Mouse (Mus musculus): ENCODE measurements around the gene Gm20388. TPM values are rescaled to one million over a fixed set of nuclear protein-coding genes. Genes with fewer than 3 reads are reported as not detected.

Gene Gm20388
- total RNA-seq, 1 experiment from 2014 or later, result 35.7 TPM

DNA sequence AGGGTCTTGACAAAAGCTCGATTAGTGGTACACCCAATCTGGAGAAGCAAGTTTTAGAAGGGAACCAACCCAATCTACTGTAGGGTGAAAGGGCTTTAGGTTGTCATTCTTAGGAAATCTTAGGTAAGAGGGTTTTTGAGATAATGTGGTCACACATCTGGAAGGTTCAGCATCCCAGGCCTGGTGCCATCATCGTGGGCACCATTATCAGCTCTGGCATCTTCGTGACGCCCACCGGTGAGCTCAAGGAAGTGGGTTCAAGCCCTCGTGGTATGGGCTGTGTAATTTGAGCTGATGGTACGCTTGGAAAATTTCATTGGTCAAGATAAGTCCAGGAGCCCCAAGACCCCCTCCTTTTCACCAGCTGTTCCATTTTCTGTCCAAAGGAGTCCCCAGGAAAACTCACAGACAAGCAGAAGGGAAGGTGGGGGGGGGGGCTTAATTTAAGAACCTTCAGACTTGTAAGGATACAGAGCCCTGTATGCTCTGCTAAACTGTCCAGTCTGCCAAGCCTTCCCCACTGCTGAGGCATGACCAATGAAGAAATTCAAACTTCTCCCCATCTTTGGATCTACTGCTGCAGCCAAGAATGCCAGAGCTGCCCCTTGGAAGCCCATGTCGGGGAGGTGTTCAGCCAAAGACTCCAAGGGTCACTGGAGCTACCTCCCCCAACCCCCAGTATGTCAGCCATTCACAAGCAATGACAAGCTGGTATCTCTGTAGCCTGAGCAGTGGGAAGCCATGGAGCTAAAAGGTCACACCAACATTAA, 1997.9 kb downstream of the Gm20388 start:
- no peak for ATAC-seq (replicated peaks; ENCODE audit: low read depth, poor library complexity, severe bottlenecking)

DNA sequence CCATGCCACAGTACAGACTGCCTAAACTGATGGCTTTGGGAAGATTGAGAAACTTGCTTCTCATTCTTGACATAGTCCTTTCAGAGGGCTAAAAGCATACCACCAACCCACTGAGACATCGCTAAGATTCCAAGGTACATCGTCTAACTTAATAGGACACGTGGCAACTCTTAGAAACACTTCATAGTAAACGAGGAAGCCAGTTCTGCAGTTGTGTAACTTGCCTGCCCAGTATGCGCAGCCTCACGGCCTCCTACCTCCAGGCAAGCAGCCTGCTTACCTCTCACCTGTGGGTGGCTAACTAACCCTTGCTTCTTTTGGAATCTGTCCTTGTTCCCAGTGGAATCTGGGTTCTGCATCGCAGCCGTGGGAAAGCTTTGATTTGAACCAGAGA, 1998.5 kb downstream of the Gm20388 start:
- ATAC-seq (replicated peaks; ENCODE audit: low read depth, poor library complexity, severe bottlenecking), result no peak

DNA sequence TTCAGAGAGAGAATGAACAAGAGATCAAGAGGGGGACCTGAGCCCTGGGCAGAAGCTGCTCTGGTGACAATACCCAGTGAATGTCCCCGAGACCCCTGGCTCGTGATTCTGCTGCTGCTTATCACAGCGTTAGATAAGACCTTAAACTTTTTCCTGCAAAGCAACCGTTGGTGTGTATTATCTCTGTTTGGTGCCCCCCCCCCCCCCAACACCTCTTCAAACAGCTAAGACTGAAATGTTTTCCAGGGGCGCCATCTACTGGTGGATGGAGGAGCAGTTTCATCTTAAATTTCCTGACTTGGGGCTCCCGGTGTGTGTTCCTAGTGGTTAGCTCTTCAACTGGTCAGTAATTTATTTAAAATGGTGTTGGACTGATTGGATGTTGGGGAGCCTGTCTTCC, 1999.0 kb downstream of the Gm20388 start:
- no peak for ATAC-seq (replicated peaks; ENCODE audit: low read depth, poor library complexity, severe bottlenecking)

DNA sequence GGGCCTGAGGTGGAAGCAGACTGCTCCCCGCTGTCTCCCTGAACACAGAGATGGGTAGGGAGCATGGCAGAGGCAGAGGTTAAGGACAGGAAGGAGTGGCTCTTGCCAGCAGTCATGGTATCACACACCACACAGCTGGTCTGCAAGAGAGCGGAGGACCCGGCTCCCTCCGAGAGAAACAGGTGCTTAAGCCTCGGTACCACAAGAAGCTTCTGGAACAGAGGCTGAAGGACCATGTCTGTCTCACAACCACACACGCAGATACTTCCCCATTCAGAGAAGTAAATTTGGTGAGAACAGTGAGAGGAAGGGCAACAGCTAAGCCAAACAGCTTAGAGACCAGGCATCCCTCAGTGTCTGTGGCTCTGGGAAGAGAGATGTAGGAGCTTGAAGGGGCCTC, 2000.8 kb downstream of the Gm20388 start:
- no peak for ATAC-seq (replicated peaks; ENCODE audit: low read depth, poor library complexity, severe bottlenecking)

DNA sequence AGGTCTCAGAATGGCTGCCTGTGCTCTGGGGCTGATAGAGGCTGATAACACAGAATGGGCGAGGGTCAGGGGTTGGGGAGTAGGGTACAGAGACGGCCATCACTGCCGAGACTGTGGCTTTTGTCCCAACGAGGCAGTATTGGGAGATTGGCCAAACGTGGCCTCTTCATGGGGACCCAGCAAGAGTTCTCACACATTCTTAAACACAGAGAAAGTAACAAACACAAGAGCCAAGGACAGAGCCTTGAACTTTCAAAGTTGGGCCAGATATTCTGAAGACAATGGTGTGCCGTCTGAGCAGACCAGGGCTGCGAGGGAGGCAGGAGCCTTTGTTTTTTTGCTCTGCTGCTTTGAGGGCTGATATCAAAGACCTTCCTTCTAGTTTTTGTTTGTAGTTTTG, 2001.3 kb downstream of the Gm20388 start:
- no peak for ATAC-seq (replicated peaks; ENCODE audit: low read depth, poor library complexity, severe bottlenecking)

DNA sequence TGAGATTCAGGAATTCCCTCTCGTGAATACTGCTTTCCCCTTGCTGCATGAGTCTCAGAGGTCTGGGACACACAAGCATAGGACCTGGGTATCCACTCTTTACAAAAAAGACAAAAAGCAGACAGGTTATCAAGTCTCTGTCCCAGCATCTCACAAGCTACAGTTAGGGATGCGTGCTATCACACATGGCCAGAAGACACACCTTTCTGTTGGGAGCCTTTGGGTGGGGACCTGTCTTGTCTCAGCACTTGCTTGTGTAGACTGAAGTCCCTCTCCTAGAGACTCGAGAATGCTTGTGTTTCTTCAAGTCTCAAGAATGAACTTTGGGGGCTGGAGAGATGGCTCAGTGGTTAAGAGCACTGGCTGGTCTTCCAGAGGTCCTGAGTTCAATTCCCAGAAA, 2002.2 kb downstream of the Gm20388 start:
- no peak for ATAC-seq (replicated peaks; ENCODE audit: low read depth, poor library complexity, severe bottlenecking)

DNA sequence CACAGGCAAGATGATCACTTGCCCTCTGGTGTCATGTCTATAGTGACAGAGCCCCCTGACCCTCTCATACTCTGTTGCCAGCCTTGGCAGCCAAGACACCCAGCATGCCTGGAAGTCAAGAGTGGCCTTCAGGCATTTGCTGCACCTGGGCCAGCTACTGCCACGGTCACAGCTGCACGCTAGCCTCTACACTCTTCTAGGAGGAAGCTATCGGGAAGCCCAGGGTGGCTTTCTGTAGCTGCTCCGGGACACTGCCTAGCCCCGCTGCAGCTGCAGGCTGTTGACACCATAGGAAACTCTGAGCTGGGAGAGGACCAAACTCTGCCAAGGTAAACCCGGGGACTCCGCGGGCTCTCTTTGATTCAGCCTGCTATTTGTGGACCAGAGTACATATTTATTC, 2002.7 kb downstream of the Gm20388 start:
- no peak for ATAC-seq (replicated peaks; ENCODE audit: low read depth, poor library complexity, severe bottlenecking)

DNA sequence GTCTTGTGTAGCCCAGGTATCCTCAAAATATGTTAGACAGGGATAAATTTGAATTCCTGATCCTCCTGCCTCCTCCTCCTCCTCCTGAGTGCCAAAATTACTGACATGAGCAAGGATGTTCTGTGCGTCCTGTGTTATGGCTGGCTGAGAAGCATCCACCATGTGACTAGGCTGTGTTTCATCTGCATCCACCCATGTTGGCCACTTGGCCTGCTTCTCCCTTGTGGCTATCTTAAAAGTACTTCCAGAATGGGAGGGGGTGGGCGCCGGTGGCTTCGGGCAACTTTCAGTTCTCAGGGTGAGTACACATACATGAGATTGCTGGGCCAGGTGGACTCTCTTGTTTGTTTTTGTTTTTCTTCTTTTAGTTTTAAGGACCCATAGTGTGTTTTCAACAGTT, 2008.5 kb downstream of the Gm20388 start:
- no peak for ATAC-seq (replicated peaks; ENCODE audit: low read depth, poor library complexity, severe bottlenecking)

DNA sequence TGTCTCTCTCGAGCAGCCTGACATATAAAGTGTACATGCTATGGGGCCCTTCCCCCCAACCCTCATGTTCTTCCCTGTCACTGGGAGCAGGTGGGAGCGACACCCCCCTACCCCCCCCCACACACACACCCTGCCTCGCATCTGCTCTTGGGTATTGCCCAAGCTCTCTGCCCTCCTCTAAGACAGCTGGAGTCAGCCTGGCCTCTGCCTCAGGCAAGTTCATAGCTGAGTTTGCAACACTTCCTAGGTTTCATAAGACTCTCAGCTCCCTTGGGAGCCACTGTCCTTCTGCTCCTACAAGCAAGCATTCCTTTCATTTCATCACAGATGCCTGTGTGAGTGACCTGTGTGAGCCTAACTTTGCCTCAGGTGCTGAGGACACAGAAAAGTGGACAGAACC, 2009.1 kb downstream of the Gm20388 start:
- no peak for ATAC-seq (replicated peaks; ENCODE audit: low read depth, poor library complexity, severe bottlenecking)

DNA sequence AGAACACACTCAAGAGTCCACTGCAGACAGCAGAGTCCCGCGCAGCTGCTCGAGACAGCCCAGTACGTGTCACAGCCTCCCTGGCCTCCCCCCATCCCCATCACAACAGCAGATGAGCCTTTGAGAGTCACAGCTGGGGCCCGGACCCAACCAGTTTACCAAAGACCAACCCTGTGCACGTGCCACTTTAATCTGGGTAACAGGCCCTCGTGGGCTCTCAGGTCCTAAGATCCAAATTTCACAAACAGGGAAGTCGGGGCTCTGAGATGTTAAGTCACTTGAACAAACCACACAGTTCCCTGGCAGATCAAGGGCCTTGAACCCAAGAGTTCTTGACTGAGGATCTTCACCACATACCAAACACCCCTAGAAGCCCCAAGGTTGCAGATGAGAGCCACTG, 2010.9 kb downstream of the Gm20388 start:
- ATAC-seq (replicated peaks; ENCODE audit: low read depth, poor library complexity, severe bottlenecking), result no peak

DNA sequence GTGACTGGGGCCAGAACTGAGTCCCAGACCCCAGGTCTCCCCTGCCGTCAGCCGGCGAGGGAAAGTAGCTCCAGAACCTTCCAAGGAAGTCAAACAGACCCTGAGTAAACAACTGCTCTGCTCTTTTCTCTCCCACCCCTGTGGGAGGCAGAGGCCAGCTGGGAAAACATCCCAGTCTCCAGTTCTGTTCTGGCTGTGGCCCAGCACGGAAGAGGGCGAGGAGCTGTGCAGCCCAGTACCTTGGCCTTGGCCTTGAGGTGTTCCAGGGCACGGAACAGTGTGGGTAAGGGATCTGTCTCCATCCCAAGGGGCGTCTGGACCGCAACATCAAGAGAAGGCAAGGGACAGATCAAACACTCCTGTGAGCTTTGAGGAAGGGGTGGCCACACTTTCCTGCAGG, 2011.5 kb downstream of the Gm20388 start:
- ATAC-seq (replicated peaks; ENCODE audit: low read depth, poor library complexity, severe bottlenecking), result no peak

DNA sequence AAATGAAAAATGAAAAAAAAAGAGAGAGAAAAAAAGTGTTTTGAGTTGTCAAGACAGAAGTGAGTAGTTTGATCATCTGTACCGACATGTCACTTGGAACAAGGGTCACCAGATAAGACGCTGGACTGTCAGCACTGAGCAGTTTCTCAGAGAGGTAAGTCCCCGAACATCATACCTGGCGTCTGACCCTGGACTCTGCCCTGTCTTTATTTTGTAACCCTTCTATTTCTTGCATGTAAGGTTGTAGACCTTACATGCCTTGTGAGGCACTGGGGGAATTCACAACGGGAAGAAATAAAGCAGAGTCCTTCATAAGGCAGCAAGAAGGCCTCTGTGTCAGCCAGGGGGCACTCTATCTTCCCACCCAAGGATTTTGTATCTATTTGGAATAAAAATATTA, 2014.0 kb downstream of the Gm20388 start:
- ATAC-seq (replicated peaks; ENCODE audit: low read depth, poor library complexity, severe bottlenecking), result no peak

DNA sequence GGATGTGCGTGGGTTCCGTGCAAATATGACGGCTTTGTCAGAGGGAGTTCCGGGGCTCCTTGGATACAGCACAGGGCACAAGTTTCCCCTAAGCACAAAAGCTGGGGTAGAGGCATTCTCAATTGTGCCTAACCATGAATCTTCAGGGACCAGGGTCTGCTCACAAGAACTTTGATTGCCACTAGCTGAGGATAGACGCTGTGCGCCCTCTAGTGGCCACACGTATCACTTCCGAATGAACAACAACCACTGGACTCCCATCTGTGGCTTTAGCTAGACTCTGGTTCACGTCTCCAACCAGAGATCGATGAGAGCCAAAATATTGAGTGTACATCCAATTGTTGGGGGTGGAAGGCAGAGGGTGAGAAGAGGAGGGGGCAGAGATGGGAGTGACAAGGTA, 2015.0 kb downstream of the Gm20388 start:
- peak; percentile 81 for ATAC-seq (replicated peaks; ENCODE audit: low read depth, poor library complexity, severe bottlenecking)

DNA sequence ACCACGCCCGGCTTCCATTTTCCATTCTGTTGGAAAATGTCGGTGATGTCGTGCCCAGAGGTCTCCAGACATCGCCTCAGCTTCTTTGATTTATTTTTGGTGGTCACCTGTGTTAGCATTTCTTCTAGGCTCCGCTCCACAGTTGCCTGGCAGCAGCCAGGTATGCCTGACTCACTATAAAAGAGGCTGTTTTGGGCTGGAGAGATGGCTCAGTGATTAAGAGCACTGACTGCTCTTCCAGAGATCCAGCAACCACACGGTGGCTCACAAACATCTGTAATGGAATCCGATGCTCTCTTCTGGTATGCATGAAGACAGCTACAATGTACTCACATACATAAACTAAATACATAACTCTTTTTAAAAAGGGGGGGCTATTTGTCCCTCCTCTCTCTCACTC, 2015.6 kb downstream of the Gm20388 start:
- ATAC-seq (replicated peaks; ENCODE audit: low read depth, poor library complexity, severe bottlenecking), result no peak

DNA sequence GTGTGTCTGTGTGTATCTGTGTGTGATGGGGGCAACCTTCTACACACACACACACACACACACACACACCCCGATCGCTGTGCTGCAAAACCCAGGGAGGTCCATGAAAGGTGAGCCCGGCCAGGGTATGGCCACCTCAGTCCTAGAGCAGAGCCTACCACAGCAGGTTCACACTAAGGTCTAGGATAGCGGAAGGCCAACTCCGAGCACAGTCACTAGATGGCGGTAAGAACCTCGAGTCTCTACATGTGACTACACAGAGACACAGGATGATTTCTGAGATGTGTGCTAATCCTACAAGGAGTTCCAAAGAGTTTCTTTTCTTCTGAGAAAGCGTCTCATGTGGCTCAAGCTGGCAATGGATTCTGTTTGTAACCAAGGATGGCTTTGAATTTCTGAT, 2016.7 kb downstream of the Gm20388 start:
- ATAC-seq (replicated peaks; ENCODE audit: low read depth, poor library complexity, severe bottlenecking), result peak; percentile 86

DNA sequence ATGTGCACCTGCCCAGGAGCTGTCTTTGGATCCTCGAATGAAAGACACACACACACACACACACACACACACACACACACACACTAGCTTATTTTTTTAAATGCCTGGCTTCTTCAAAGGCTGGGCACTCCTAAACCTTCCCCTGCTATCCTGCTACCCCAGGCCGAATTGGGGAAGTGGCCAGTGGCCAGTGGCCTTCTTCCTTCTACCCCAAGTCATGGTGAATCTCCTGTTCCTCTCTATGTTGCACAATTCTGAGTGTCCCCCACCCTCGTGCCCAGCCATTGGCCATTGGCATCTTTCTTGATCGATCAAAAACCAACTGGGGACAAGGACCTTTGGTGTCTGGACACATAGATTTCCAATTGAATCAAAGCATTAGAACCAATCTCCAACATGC, 2019.4 kb downstream of the Gm20388 start:
- ATAC-seq (replicated peaks; ENCODE audit: low read depth, poor library complexity, severe bottlenecking), result no peak

DNA sequence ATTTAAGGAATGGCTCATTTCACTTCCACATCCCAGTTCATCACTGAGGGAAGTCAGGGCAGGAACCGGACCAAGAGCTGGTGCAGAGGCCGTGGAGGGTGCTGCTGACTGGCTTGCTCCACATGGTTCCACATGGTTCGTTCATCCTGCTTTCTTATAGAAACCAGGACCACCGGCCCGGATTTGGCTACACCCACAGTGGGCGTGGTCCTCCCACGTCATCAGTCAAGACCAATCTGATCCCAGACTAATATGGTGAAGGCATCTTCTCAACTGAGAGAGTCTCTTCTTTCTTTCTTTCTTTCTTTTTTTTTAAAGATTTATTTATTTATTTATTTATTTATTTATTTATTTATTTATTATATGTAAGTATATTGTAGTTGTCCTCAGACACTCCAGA, 2020.9 kb downstream of the Gm20388 start:
- ATAC-seq (replicated peaks; ENCODE audit: low read depth, poor library complexity, severe bottlenecking), result no peak

DNA sequence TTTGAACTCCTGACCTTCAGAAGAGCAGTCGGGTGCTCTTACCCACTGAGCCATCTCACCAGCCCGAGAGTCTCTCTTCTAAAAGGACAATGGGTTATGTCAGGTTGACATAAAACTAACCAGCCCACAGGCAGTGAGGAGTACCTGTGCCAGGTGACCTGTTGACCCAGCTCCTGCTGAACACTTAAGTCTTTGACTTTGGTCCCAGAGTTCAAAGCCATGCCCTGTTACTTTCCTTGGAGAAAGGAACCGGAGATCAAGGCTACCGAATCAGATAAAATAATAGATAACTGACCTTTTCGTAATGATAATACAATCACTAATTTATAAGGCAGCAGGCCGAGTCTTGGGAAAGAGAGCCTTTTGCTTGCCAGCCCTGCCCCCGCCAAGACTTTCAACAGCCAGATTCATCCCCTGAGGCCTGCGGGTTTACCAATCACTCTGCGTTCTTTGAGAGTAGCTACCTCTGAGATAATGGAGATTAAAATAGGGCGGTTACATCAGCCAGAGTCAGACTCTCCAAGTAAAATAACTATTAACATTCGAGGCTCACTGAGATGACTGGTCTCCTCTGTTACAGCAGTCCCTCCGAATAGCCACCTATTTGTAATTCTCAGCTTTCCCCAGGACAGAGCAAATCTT, 2021.5 kb downstream of the Gm20388 start:
- ATAC-seq (replicated peaks; ENCODE audit: low read depth, poor library complexity, severe bottlenecking), result no peak

DNA sequence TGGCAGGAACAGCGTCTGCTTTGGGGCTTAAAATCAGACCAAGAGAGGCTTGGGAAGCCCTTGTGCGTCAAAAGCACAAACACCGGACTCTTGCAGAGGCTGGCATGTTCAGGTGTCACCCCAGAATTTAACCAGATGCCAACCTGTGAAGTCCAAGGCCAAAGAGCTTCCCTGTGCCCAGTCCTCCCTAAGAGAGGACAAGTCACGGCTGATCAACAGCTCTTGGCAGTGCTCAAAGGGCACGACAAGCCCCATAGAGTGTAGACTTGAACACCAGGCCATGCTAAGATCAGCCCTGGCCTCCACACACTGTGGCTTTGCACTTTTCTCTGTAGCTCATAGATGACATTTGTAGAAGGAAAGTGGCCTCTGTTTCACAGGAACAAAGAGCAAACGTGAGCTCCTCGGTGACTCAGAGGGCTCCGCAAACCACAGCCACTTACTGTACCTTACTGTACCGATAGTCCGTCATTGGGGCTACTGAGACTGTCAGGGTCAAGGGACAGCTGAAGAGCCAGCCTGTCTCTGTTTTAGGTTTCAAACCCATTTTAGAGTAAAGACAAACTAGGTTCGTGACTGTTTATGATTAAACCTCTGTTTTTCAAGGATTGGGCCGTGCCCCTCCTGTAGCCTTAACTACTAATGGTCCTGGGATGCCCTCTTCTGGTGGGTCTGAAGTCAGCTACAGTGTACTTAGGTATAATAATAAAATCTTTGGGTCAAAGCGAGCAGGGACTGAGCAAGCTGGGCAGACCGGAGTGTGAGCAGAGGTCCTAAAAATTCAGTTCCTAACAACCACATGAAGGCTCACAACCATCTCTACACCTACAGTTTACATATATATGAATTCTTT, 2022.3 kb downstream of the Gm20388 start:
- no peak for ATAC-seq (replicated peaks; ENCODE audit: low read depth, poor library complexity, severe bottlenecking)

DNA sequence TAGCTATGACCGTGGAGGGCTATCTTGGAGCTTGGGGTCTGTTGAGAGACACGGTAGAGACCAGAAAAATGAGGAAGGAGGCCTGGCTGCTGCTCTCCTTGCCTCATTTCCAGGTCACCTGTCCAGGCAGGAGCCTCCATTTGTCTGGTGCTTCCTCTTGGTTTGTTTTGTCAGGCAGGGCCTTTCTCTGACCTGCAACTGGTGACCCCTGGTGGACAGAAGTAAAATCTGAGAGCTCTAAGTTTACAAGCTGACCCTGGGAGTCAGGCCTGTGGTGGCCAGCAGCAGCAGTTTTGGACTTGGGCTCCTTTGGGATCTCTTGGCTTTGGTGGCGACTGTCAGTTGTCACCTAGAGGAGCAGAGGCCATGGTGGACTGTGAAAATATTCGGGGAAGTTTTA, 2023.9 kb downstream of the Gm20388 start:
- peak; percentile 78 for ATAC-seq (replicated peaks; ENCODE audit: low read depth, poor library complexity, severe bottlenecking)

DNA sequence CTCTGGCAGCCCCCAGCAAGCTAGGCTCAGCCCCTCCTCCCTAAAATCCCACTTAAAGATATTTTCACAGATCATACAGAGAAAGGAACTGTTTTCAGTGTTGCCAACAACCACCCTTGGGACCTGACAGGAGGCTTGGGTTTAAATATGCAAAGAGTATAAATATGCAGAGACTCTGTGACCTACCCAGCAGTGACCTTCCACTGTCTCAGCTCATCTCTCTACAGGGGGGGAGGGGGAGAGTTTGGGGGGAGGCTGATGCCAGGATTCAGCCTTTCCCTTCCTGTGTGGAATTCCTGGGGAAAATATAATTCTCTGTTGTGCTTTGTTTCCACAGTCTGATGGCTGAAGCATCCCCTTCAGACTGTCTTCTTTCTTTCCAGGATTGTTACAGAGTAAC, 2024.3 kb downstream of the Gm20388 start:
- no peak for ATAC-seq (replicated peaks; ENCODE audit: low read depth, poor library complexity, severe bottlenecking)

Data from common myeloid progenitor, adult 5-6 weeks (primary cell).